Mouse (Mus musculus) ES-E14 (cell line): Measurements from ENCODE around the gene Esrra. TPM values are rescaled to one million over a fixed set of nuclear protein-coding genes. Genes with fewer than 3 reads are reported as not detected.

Source experiments
- DNase-seq: peaks from one replicate; pipeline ENCODE4 v3.0.0-alpha.2; 2013; ENCODE audit warnings: low read depth, low spot score
- H3K27ac ChIP-seq: 2 replicates; pipeline ENCODE4 v1.5.1; 2012; ENCODE audit warnings: low read depth, mild to moderate bottlenecking, low read length, moderate library complexity, mixed read lengths; ENCODE audit not compliant: poor library complexity, insufficient read depth, severe bottlenecking
- H3K36me3 ChIP-seq: 2 replicates; pipeline ENCODE4 v1.6.1; 2012; ENCODE audit warnings: mild to moderate bottlenecking, low read length, moderate library complexity, mixed read lengths; ENCODE audit not compliant: control insufficient read depth, poor library complexity, insufficient read depth, severe bottlenecking
- H3K4me1 ChIP-seq, 2 experiments: fragments of 150-350 bp in 1 of 2; sonication (generic) in 1 of 2; 2 replicates each; pipeline ENCODE4 v1.6.1; 2012; ENCODE audit warnings: low read length in 2 of 2, mild to moderate bottlenecking in 1 of 2, mixed read lengths in 1 of 2; ENCODE audit not compliant: control insufficient read depth in 2 of 2, insufficient read depth in 2 of 2, poor library complexity in 1 of 2
- H3K4me3 ChIP-seq, 2 experiments: fragments of 150-350 bp in 1 of 2; sonication (generic) in 1 of 2; 2 replicates each; pipeline ENCODE4 v1.5.1; 2012; ENCODE audit warnings: low read length in 2 of 2, low read depth in 1 of 2, mild to moderate bottlenecking in 1 of 2, mixed read lengths in 1 of 2; ENCODE audit not compliant: insufficient read depth in 1 of 2, poor library complexity in 1 of 2, severe bottlenecking in 1 of 2
- H3K9ac ChIP-seq: 2 replicates; pipeline ENCODE4 v1.6.1; 2012; ENCODE audit warnings: low read depth, mild to moderate bottlenecking, low read length, mixed read lengths; ENCODE audit not compliant: poor library complexity, insufficient read depth, severe bottlenecking
- H3K9me3 ChIP-seq: fragments of 150-350 bp; sonication (generic); 2 replicates; pipeline ENCODE4 v1.6.1; 2012; ENCODE audit warnings: low read depth, mild to moderate bottlenecking, low read length; ENCODE audit not compliant: control insufficient read depth, insufficient read depth
- CHD2 ChIP-seq: IDR thresholded peaks from 2 replicates; pipeline ENCODE4 v1.6.1; 2014; ENCODE audit warnings: mild to moderate bottlenecking, low read depth, low read length, inconsistent platforms
- HCFC1 ChIP-seq: IDR thresholded peaks from 2 replicates; pipeline ENCODE4 v1.6.1; 2012; ENCODE audit warnings: low read length, inconsistent platforms, borderline replicate concordance; ENCODE audit not compliant: insufficient read depth
- MAFK ChIP-seq: IDR thresholded peaks from 2 replicates; pipeline ENCODE4 v1.6.1; 2014; ENCODE audit warnings: mild to moderate bottlenecking, low read depth, low read length, inconsistent platforms; ENCODE audit not compliant: insufficient read depth
- ZC3H11A ChIP-seq: IDR thresholded peaks from 2 replicates; pipeline ENCODE4 v1.6.1; 2012; ENCODE audit warnings: low read depth, mild to moderate bottlenecking, inconsistent platforms, low read length, borderline replicate concordance
- ZNF384 ChIP-seq: IDR thresholded peaks from 2 replicates; pipeline ENCODE4 v1.6.1; 2012; ENCODE audit warnings: low read depth, low read length, inconsistent platforms
- in situ Hi-C, 2 experiments: fragments of 600-800 bp; cut with MboI; formaldehyde crosslinking; loops; one replicate each; pipeline ENCODE4 v1.15.1; 2025; ENCODE audit warnings: low sequenced_read_pairs in 2 of 2, inconsistent platforms in 1 of 2; ENCODE audit not compliant: unreplicated experiment in 2 of 2
- total RNA-seq: library from RNA; depleted of rRNA; stranded (reverse); fragments of 300-350 nt; gene quantifications from 2 replicates; pipeline ENCODE4 v1.2.3, GENCODE M21; 2012

Esrra gene
- total RNA-seq, 1 experiment = 23.1 TPM

- Histone ChIP-seq H3K36me3 (no peaks in the 10 kb centered on the region), H3K4me3 (peak overlapping the region; percentile 28 to 46), H3K9ac (peak overlapping the region; percentile 59), H3K27ac (no peak overlapping the region), H3K9me3 (no peaks in the 10 kb centered on the region), H3K4me1 (peaks cover 3 to 15% of the 10 kb centered on the region in 2 experiments)
- TF ChIP-seq MAFK (no peak), CHD2 (no peak), HCFC1 (no peak), ZNF384 (no peak), ZC3H11A (no peak)
- in situ Hi-C loops = no loop called here
- DNase-seq = no peak
Measured at GRCm38 (mm10) chr19:6925611-6926329, 4.2 kb upstream of the Esrra start.

GRCm38 (mm10) chr19:6925307-6925573 lies 3.6 kb upstream of the Esrra start, which contains the start of gene Catsperz:
Gene Catsperz (minus strand): TSS chr19:6925380.
- no peak within 1 kb of the TSS for H3K27ac ChIP-seq
- TF ChIP-seq ZC3H11A = no peak
- TF ChIP-seq CHD2 = no peak
- no peak for TF ChIP-seq ZNF384
- no peak for TF ChIP-seq MAFK
- in situ Hi-C loops = no loop called here
- no peaks in the 10 kb centered on the region for H3K36me3 ChIP-seq
- peak within 1 kb of the TSS; percentile 59 for H3K9ac ChIP-seq
- DNase-seq = no peak
- peaks cover 3 to 15% of the 10 kb centered on the region in 2 experiments for H3K4me1 ChIP-seq
- H3K9me3 ChIP-seq = no peaks in the 10 kb centered on the region
- peak within 1 kb of the TSS; percentile 42 to 46 for H3K4me3 ChIP-seq

- Histone ChIP-seq H3K27ac (no peak overlapping the region), H3K36me3 (peaks cover 2% of the 10 kb centered on the region; the same call in 1 of the 2 replicates), H3K9me3 (no peaks in the 10 kb centered on the region), H3K4me3 (peak overlapping the region; percentile 35 to 42), H3K4me1 (peaks cover 3 to 19% of the 10 kb centered on the region in 2 experiments; a peak in 3 of 4 replicates), H3K9ac (peak overlapping the region; percentile 28; the same call in 1 of the 2 replicates)
- peak; percentile 61 for DNase-seq
- in situ Hi-C loops = no loop called here
- TF ChIP-seq ZNF384 (no peak), HCFC1 (no peak), ZC3H11A (0 out of 2 replicates have a peak, but pooled peaks have one; percentile 15)
Measured at GRCm38 (mm10) chr19:6924461-6925306, 3.1 kb upstream of the Esrra start.

- Histone ChIP-seq H3K36me3 (peaks cover 2% of the 10 kb centered on the region; the same call in 1 of the 2 replicates), H3K4me3 (no peak overlapping the region), H3K9me3 (no peaks in the 10 kb centered on the region), H3K27ac (no peak overlapping the region), H3K9ac (no peak overlapping the region), H3K4me1 (peaks cover 3 to 19% of the 10 kb centered on the region in 2 experiments; a peak in 3 of 4 replicates)
- in situ Hi-C loops = no loop called here
- DNase-seq = no peak
- no peak for TF ChIP-seq ZC3H11A
- TF ChIP-seq CHD2 = no peak
- no peak for TF ChIP-seq MAFK
- TF ChIP-seq HCFC1 = no peak
- no peak for TF ChIP-seq ZNF384
Measured at GRCm38 (mm10) chr19:6922901-6923735, 1.5 kb upstream of the Esrra start.
